Mouse (Mus musculus) forebrain, embryonic 11.5 days (tissue): ENCODE measurements at regions not wholly inside any gene's neighbourhood (a gene's known extent, or its start where the extent isn't known, plus 50 kb on each side); places are given as distances from the start of the nearest gene placed in this dataset.

Experiments
- ATAC-seq: fragments of 200-750 bp; cut with Nextera tagmentation; replicated peaks from 2 replicates; pipeline ENCODE4 v1.8.0; 2017; ENCODE audit warnings: moderate TSS enrichment; ENCODE audit not compliant: low FRiP score
- DNase-seq: peaks from one replicate; pipeline ENCODE4 v3.0.0-alpha.2; 2017; ENCODE audit warnings: low spot score
- H3K27ac ChIP-seq: fragments of 300-500 bp; sonication (generic); 2 replicates; pipeline ENCODE4 v1.5.1; 2014; ENCODE audit warnings: low read depth, low read length
- H3K27me3 ChIP-seq: fragments of 300-500 bp; sonication (generic); 2 replicates; pipeline ENCODE4 v1.6.1; 2014; ENCODE audit warnings: mild to moderate bottlenecking, low read length, mixed read lengths; ENCODE audit not compliant: control insufficient read depth, insufficient read depth
- H3K36me3 ChIP-seq: fragments of 300-500 bp; sonication (generic); 2 replicates; pipeline ENCODE4 v1.6.1; 2014; ENCODE audit warnings: mild to moderate bottlenecking, low read length, moderate library complexity, mixed read lengths; ENCODE audit not compliant: control insufficient read depth, insufficient read depth
- H3K4me1 ChIP-seq: fragments of 300-500 bp; sonication (generic); replicated peaks from 2 replicates; pipeline ENCODE4 v1.6.1; 2014; ENCODE audit warnings: low read length, mixed read lengths; ENCODE audit not compliant: control insufficient read depth, insufficient read depth
- H3K4me2 ChIP-seq: fragments of 300-500 bp; sonication (generic); 2 replicates; pipeline ENCODE4 v1.6.1; 2014; ENCODE audit warnings: low read depth, mild to moderate bottlenecking, low read length, moderate library complexity, mixed read lengths; ENCODE audit not compliant: severe bottlenecking
- H3K4me3 ChIP-seq: fragments of 300-500 bp; sonication (generic); 2 replicates; pipeline ENCODE4 v1.5.1; 2014; ENCODE audit warnings: low read depth, low read length
- H3K9ac ChIP-seq: fragments of 300-500 bp; sonication (generic); 2 replicates; pipeline ENCODE4 v1.6.1; 2014; ENCODE audit warnings: low read length
- H3K9me3 ChIP-seq: fragments of 300-500 bp; sonication (generic); 2 replicates; pipeline ENCODE4 v1.6.1; 2016; ENCODE audit warnings: low read length, mixed read lengths; ENCODE audit not compliant: control insufficient read depth
- whole genome bisulfite sequencing: fragments of 180-500 bp; shearing (Covaris S2); extraction: QIAGEN DNeasy Blood & Tissue Kit; methylation state at CpG from one replicate; pipeline ENCODE4 v1.1.7; 2014; 5-methylcytosine and 5-hydroxymethylcytosine counted together

- H3K27ac ChIP-seq, result no peak overlapping the region
- 0 out of 2 replicates have a peak, but pooled peaks cover 2% of the 10 kb centered on the region for H3K4me1 ChIP-seq
- ATAC-seq (0 out of 2 replicates have a peak, but pooled peaks have one; percentile 33), DNase-seq (no peak)
- H3K4me3 ChIP-seq, result no peak overlapping the region
- 71% methylated on average over 2 of the region's 2 CpGs for WGBS
- no peak overlapping the region for H3K4me2 ChIP-seq
- no peaks in the 10 kb centered on the region for H3K9me3 ChIP-seq
- H3K36me3 ChIP-seq, result no peaks in the 10 kb centered on the region
- H3K27me3 ChIP-seq, result no peaks in the 10 kb centered on the region
- no peak overlapping the region for H3K9ac ChIP-seq
Observed at GRCm38 (mm10) chr3:16918374-16918773, 912.1 kb upstream of the Gm5150 start.

GRCm38 (mm10) chr3:16916072-16916403, 909.8 kb upstream of the Gm5150 start:
- ATAC-seq, result no peak
- H3K4me3 ChIP-seq, result no peak overlapping the region
- WGBS, result 78% methylated on average over 2 of the region's 2 CpGs
- H3K4me2 ChIP-seq, result no peak overlapping the region
- no peaks in the 10 kb centered on the region for H3K9me3 ChIP-seq
- DNase-seq, result no peak
- no peaks in the 10 kb centered on the region for H3K4me1 ChIP-seq
- no peak overlapping the region for H3K9ac ChIP-seq
- no peak overlapping the region for H3K27ac ChIP-seq
- no peaks in the 10 kb centered on the region for H3K36me3 ChIP-seq
- H3K27me3 ChIP-seq, result no peaks in the 10 kb centered on the region

- no peak for ATAC-seq
- no peak overlapping the region for H3K9ac ChIP-seq
- H3K9me3 ChIP-seq, result no peaks in the 10 kb centered on the region
- no peaks in the 10 kb centered on the region for H3K27me3 ChIP-seq
- no peak overlapping the region for H3K4me2 ChIP-seq
- H3K4me1 ChIP-seq, result no peaks in the 10 kb centered on the region
- H3K36me3 ChIP-seq, result no peaks in the 10 kb centered on the region
- no peak overlapping the region for H3K4me3 ChIP-seq
- WGBS, result 83% methylated on average over 2 of the region's 2 CpGs
- no peak overlapping the region for H3K27ac ChIP-seq
- DNase-seq, result no peak
Observed at GRCm38 (mm10) chr3:16915389-16916071, 909.3 kb upstream of the Gm5150 start.

GRCm38 (mm10) chr3:16888132-16888531, 881.9 kb upstream of the Gm5150 start:
- Histone ChIP-seq H3K36me3 (no peaks in the 10 kb centered on the region), H3K4me2 (no peak overlapping the region), H3K4me3 (no peak overlapping the region), H3K27me3 (no peaks in the 10 kb centered on the region), H3K9ac (no peak overlapping the region), H3K27ac (no peak overlapping the region), H3K9me3 (no peaks in the 10 kb centered on the region), H3K4me1 (no peaks in the 10 kb centered on the region)
- WGBS, result 81% methylated on average over 1 of the region's 1 CpGs
- DNase-seq (no peak), ATAC-seq (no peak)

- Histone ChIP-seq H3K4me1 (no peaks in the 10 kb centered on the region), H3K9me3 (no peaks in the 10 kb centered on the region), H3K9ac (no peak overlapping the region), H3K27me3 (no peaks in the 10 kb centered on the region), H3K4me2 (no peak overlapping the region), H3K27ac (no peak overlapping the region), H3K36me3 (no peaks in the 10 kb centered on the region), H3K4me3 (no peak overlapping the region)
- no peak for DNase-seq
- no peak for ATAC-seq
- WGBS, result 81% methylated on average over 2 of the region's 2 CpGs
Observed at GRCm38 (mm10) chr3:16872337-16873117, 866.3 kb upstream of the Gm5150 start.

- H3K9me3 ChIP-seq, result no peaks in the 10 kb centered on the region
- H3K27ac ChIP-seq, result no peak overlapping the region
- no peaks in the 10 kb centered on the region for H3K4me1 ChIP-seq
- DNase-seq (no peak), ATAC-seq (no peak)
- 58% methylated on average over 1 of the region's 1 CpGs for WGBS
- no peak overlapping the region for H3K9ac ChIP-seq
- H3K36me3 ChIP-seq, result no peaks in the 10 kb centered on the region
- no peaks in the 10 kb centered on the region for H3K27me3 ChIP-seq
- no peak overlapping the region for H3K4me3 ChIP-seq
- no peak overlapping the region for H3K4me2 ChIP-seq
Observed at GRCm38 (mm10) chr3:16860034-16860433, 853.8 kb upstream of the Gm5150 start.

GRCm38 (mm10) chr3:16858931-16859330, 852.7 kb upstream of the Gm5150 start:
- no peak for DNase-seq
- no peak overlapping the region for H3K27ac ChIP-seq
- no peaks in the 10 kb centered on the region for H3K36me3 ChIP-seq
- H3K4me2 ChIP-seq, result no peak overlapping the region
- no peaks in the 10 kb centered on the region for H3K27me3 ChIP-seq
- 61% methylated on average over 2 of the region's 2 CpGs for WGBS
- no peaks in the 10 kb centered on the region for H3K9me3 ChIP-seq
- ATAC-seq, result peak; percentile 54; the same call in 1 of the 2 replicates
- H3K9ac ChIP-seq, result no peak overlapping the region
- H3K4me1 ChIP-seq, result no peaks in the 10 kb centered on the region
- no peak overlapping the region for H3K4me3 ChIP-seq

- Histone ChIP-seq H3K4me3 (no peak overlapping the region), H3K4me1 (no peaks in the 10 kb centered on the region), H3K9ac (no peak overlapping the region), H3K9me3 (no peaks in the 10 kb centered on the region), H3K4me2 (no peak overlapping the region), H3K27ac (no peak overlapping the region), H3K27me3 (no peaks in the 10 kb centered on the region), H3K36me3 (no peaks in the 10 kb centered on the region)
- 66% methylated on average over 2 of the region's 2 CpGs for WGBS
- ATAC-seq (no peak), DNase-seq (no peak)
Observed at GRCm38 (mm10) chr3:16855251-16855650, 849.0 kb upstream of the Gm5150 start.

- Histone ChIP-seq H3K36me3 (no peaks in the 10 kb centered on the region), H3K9me3 (no peaks in the 10 kb centered on the region), H3K27ac (no peak overlapping the region; the same call in 1 of the 2 replicates), H3K27me3 (no peaks in the 10 kb centered on the region), H3K9ac (no peak overlapping the region), H3K4me3 (no peak overlapping the region), H3K4me2 (no peak overlapping the region), H3K4me1 (no peaks in the 10 kb centered on the region)
- 66% methylated on average over 5 of the region's 5 CpGs for WGBS
- ATAC-seq (peak; percentile 69), DNase-seq (no peak)
Observed at GRCm38 (mm10) chr3:16853992-16854391, 847.8 kb upstream of the Gm5150 start.
